Mouse (Mus musculus) lung, postnatal 0 days (tissue): ENCODE measurements around the gene Tgfb3.

Experiments
- CTCF ChIP-seq: IDR thresholded peaks from 2 replicates; pipeline ENCODE4 v1.5.1; 2016; ENCODE audit warnings: antibody characterized with exemption, mild to moderate bottlenecking
- EP300 ChIP-seq: IDR thresholded peaks from 2 replicates; pipeline ENCODE4 v1.6.1; 2016; ENCODE audit warnings: antibody characterized with exemption, mild to moderate bottlenecking, control low read depth

- no peak for TF ChIP-seq CTCF
- no peak for TF ChIP-seq EP300
Observed at GRCm38 (mm10) chr12:86025480-86025879, 53.4 kb downstream of the Tgfb3 start.
